Mouse (Mus musculus) spleen, embryonic (tissue): ENCODE data around the gene Tekt3.

Source experiments
- CTCF ChIA-PET: fragments of 350-600 bp; sonication (Branson Sonifier 250); formaldehyde crosslinking; loops from one replicate; lab custom pipeline; 2022; lab: Charles Lee

Tekt3 gene

GRCm38 (mm10) chr11:63061446-63061845 is at the start of gene Tekt3:
Gene Tekt3, plus strand, starts transcription at chr11:63061654.
- CTCF ChIA-PET: no interaction called here

- CTCF ChIA-PET: no interaction called here
These were observed 43.9 kb upstream of the Tekt3 start for GRCm38 (mm10) chr11:63017327-63018082.

- CTCF ChIA-PET: no interaction called here
These were observed 43.3 kb upstream of the Tekt3 start for GRCm38 (mm10) chr11:63018083-63018622.

- CTCF ChIA-PET: no interaction called here
These were observed 40.8 kb upstream of the Tekt3 start for GRCm38 (mm10) chr11:63020633-63021032.

GRCm38 (mm10) chr11:63021141-63021806 is 40.2 kb upstream of the Tekt3 start:
- CTCF ChIA-PET: no interaction called here

- CTCF ChIA-PET: no interaction called here
These were observed 38.0 kb upstream of the Tekt3 start for GRCm38 (mm10) chr11:63023461-63023860.

- CTCF ChIA-PET: no interaction called here
These were observed 37.3 kb upstream of the Tekt3 start for GRCm38 (mm10) chr11:63024136-63024535.

GRCm38 (mm10) chr11:63025476-63025875 is 36.0 kb upstream of the Tekt3 start:
- CTCF ChIA-PET: no interaction called here

- CTCF ChIA-PET: no interaction called here
These were observed 34.8 kb upstream of the Tekt3 start for GRCm38 (mm10) chr11:63026651-63027141.

GRCm38 (mm10) chr11:63028131-63028530 is 33.3 kb upstream of the Tekt3 start:
- CTCF ChIA-PET: no interaction called here

GRCm38 (mm10) chr11:63029148-63029714 is 32.2 kb upstream of the Tekt3 start:
- CTCF ChIA-PET: no interaction called here

GRCm38 (mm10) chr11:63029721-63030120 is 31.7 kb upstream of the Tekt3 start:
- CTCF ChIA-PET: no interaction called here

- CTCF ChIA-PET: no interaction called here
These were observed 25.8 kb upstream of the Tekt3 start for GRCm38 (mm10) chr11:63035420-63036211.

- CTCF ChIA-PET: no interaction called here
These were observed 21.3 kb upstream of the Tekt3 start for GRCm38 (mm10) chr11:63040002-63040661.

GRCm38 (mm10) chr11:63045771-63046170 is 15.7 kb upstream of the Tekt3 start:
- CTCF ChIA-PET: no interaction called here

- CTCF ChIA-PET: no interaction called here
These were observed 15.1 kb upstream of the Tekt3 start for GRCm38 (mm10) chr11:63046380-63046779.

GRCm38 (mm10) chr11:63050362-63050932 is 11.0 kb upstream of the Tekt3 start:
- CTCF ChIA-PET: no interaction called here

- CTCF ChIA-PET: no interaction called here
These were observed 10.4 kb upstream of the Tekt3 start for GRCm38 (mm10) chr11:63051041-63051440.

GRCm38 (mm10) chr11:63051996-63052395 is 9.5 kb upstream of the Tekt3 start:
- CTCF ChIA-PET: no interaction called here

GRCm38 (mm10) chr11:63055596-63055995 is 5.9 kb upstream of the Tekt3 start:
- CTCF ChIA-PET: no interaction called here
